Mouse (Mus musculus) ES-CJ7 (cell line): ENCODE data around the gene Prss33.
"Not testable (repeated sequence)": the region's sequence is repeated elsewhere in the genome, so short reads cannot be mapped to it uniquely, and the experiment has no call there.

Experiments used
- DNase-seq: peaks from one replicate; pipeline ENCODE4 v3.0.0; 2011; ENCODE audit warnings: low read depth, low spot score

The Prss33 gene

GRCm38 (mm10) chr17:23836006-23836575 lies at the start of gene Prss33:
Gene Prss33 (minus strand): TSS chr17:23836056.
- DNase-seq: no peak

- DNase-seq: not testable (repeated sequence)
Observed at GRCm38 (mm10) chr17:23880576-23880975, 44.7 kb upstream of the Prss33 start, which contains the start of the genes Dcpp1 and Dcpp2. Gene Dcpp1 (plus strand): TSS chr17:23880876. Gene Dcpp2 (plus strand): TSS chr17:23880880.

- DNase-seq: no peak
Observed at GRCm38 (mm10) chr17:23877166-23877565, 41.3 kb upstream of the Prss33 start.

GRCm38 (mm10) chr17:23876741-23877140 lies 40.9 kb upstream of the Prss33 start:
- DNase-seq: no peak

- peak; percentile 35 for DNase-seq
Observed at GRCm38 (mm10) chr17:23873884-23874856, 38.3 kb upstream of the Prss33 start.

- no peak for DNase-seq
Observed at GRCm38 (mm10) chr17:23868513-23868912, 32.7 kb upstream of the Prss33 start.

GRCm38 (mm10) chr17:23867756-23868155 lies 31.9 kb upstream of the Prss33 start, which contains the start of gene Prss21:
Gene Prss21 (plus strand): TSS chr17:23868056.
- no peak for DNase-seq

GRCm38 (mm10) chr17:23862926-23863325 lies 27.1 kb upstream of the Prss33 start:
- no peak for DNase-seq

GRCm38 (mm10) chr17:23857913-23858312 lies 22.1 kb upstream of the Prss33 start:
- DNase-seq: no peak

GRCm38 (mm10) chr17:23857193-23857592 lies 21.3 kb upstream of the Prss33 start:
- no peak for DNase-seq

GRCm38 (mm10) chr17:23854229-23854765 lies 18.4 kb upstream of the Prss33 start:
- no peak for DNase-seq

- peak; percentile 50 for DNase-seq
Observed at GRCm38 (mm10) chr17:23853292-23853691, 17.4 kb upstream of the Prss33 start.

GRCm38 (mm10) chr17:23850853-23851749 lies 15.2 kb upstream of the Prss33 start:
- DNase-seq: peak; percentile 83

GRCm38 (mm10) chr17:23850028-23850427 lies 14.2 kb upstream of the Prss33 start:
- DNase-seq: no peak

- DNase-seq: peak; percentile 78
Observed at GRCm38 (mm10) chr17:23843812-23844273, 8.0 kb upstream of the Prss33 start, which contains the start of the genes Prss32 and Prss41. Gene Prss32 (plus strand): TSS chr17:23843855. Gene Prss41 (minus strand): TSS chr17:23844172.

- DNase-seq: peak; percentile 82
Observed at GRCm38 (mm10) chr17:23843141-23843811, 7.4 kb upstream of the Prss33 start.

GRCm38 (mm10) chr17:23841145-23841544 lies 5.3 kb upstream of the Prss33 start:
- peak; percentile 82 for DNase-seq

- DNase-seq: no peak
Observed at GRCm38 (mm10) chr17:23831201-23831600, 4.7 kb downstream of the Prss33 start.

- peak; percentile 84 for DNase-seq
Observed at GRCm38 (mm10) chr17:23829064-23829619, 6.7 kb downstream of the Prss33 start, which contains the start of gene Elob. Gene Elob (minus strand): TSS chr17:23829136.
